Mouse (Mus musculus): ENCODE data around the gene Cep104.

DNA sequence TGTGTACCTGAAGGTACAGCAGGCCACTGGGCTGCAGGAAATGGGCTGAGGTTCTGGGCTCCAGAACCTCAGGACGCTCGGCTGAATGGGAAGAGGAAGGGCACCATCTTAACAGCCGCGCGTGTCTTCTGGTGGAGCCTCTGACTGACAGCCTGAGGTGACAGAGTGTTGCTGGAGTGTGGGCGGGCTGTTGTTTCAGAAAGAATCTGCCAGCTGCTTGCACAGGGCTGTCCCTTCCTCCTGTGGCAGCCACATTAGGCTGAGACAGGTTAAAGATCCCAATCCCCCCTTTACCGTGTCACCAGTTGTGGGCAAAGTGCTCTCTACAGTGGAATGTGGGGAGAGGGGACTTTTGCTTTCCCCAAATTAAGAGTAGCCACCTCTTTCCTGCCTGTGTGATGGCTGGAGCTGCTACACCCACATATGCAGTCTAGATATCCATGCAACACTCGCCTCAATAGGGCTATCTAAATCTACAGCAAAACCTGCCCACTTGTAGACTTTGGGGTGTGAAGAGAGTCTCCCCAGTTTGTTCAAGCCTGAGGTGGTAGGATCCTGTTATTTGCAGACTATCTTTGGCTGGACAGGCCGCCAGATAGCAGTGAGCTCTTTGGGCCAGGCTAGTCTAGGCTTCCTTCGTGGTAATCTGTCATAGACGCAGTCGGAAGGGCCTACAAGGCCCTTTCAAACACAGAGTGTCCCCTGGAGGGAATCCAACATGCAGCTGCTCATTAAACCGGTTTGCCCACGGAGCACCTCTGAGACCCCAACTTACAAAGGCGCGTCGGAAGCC lies 49.9 kb downstream of the Cep104 start:
- TF ChIP-seq POLR2A (IDR thresholded peaks at IDR 0.05; ENCODE audit: low read depth, low read length), result no peak
- no peak for TF ChIP-seq CTCF (IDR thresholded peaks at IDR 0.05; ENCODE audit: borderline replicate concordance, insufficient read depth, low read length)
